Mouse (Mus musculus) leukemia stem cell, adult 10-12 weeks (primary cell): ENCODE measurements around the gene Svs3a. TPM values are rescaled to one million over a fixed set of nuclear protein-coding genes. Genes with fewer than 3 reads are reported as not detected.

Experiments
- polyA plus RNA-seq: library from polyadenylated mRNA; stranded (reverse); fragments of >175 nt; gene quantifications from 2 replicates; pipeline ENCODE4 v1.2.3, GENCODE M21; 2012; ENCODE audit warnings: low replicate concordance

The Svs3a gene
- not detected in 2 replicates for polyA plus RNA-seq

DNA sequence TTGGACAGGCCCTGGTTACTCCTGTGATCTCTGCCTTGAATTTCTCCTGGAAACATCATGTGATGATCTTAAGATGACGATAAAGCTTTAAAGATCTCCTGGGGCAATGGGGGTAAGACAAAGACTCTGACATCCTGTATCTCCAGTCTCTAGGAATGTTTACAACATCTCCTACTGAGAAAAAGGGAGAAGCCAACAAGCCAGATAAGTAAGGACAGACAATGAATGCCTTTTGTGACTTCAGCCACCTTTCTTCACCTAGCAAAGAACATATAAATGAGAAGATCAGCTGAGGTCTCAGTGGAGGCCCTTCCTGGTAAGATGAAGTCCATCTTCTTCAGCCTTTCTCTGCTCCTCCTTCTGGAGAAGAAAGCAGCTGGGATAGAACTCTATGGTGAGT lies at the start of gene Svs3a:
Gene Svs3a (plus strand): TSS at position 301 of the 400 bp plus-strand sequence.

DNA sequence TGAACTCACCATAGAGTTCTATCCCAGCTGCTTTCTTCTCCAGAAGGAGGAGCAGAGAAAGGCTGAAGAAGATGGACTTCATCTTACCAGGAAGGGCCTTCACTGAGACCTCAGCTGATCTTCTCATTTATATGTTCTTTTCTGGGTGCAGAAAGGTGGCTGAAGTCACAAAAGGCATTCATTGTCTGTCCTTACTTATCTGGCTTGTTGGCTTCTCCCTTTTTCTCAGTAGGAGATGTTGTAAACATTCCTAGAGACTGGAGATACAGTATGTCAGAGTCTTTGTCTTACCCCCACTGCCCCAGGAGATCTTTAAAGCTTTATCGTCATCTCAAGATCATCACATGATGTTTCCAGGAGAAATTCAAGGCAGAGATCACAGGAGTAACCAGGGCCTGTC lies 32.5 kb upstream of the Svs3a start, which contains the start of gene Svs3b:
Gene Svs3b (minus strand): TSS at position 101 of the 400 bp plus-strand sequence.

DNA sequence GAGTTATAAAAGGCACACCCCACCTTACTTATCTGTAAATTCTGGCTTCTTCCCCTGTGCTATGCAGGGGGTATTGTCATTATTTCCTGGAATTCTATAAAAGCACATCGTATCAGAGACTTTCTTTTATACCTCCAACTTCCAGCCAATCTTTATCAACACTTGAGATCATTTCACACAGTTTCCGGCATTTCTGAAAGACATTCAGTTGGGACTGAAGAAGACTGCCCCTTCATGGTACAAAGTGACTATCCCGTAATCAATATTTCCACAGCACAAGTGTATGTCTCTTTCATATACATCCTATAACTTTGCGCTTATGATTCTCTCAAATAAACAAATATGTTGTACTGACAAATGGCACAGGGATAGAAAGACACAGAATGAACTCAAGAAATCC lies 10.7 kb upstream of the Svs3a start, which contains the start of gene Svs4:
Gene Svs4 (minus strand): TSS at position 101 of the 400 bp plus-strand sequence.

GRCm38 (mm10) chr2:164316451-164316850 lies 27.4 kb downstream of the Svs3a start, which contains the start of gene Svs6:
Gene Svs6 (plus strand): TSS chr2:164316751.

DNA sequence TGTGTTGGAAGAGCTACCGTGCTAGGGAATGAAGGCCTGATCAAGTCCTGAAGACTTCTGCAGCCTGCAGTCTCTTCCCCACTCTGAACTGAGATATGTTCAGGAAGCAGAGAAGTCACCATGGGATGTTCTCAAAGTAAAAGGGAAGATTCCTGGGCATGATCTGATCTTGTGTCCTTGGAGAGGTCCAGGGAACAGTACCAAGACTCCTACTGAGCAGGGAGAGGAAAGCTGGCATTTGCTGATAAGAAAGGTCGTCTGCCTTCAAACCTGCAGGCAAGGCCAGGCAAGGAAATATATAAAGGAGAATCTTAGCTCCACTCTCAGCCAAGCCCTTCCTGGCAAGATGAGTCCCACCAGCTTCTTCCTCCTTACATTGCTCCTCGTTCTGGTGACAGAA lies 43.4 kb downstream of the Svs3a start, which contains the start of gene Svs5:
Gene Svs5 (plus strand): TSS at position 301 of the 400 bp plus-strand sequence.

Other genes starting within 250 kb of the Svs3a start
- gene Stk4, start 218.9 kb upstream of the Svs3a start, polyA plus RNA-seq: 7.5 and 23.7 TPM in 2 replicates
- gene Tomm34, start 218.1 kb upstream of the Svs3a start, polyA plus RNA-seq: 32.5 and 38.0 TPM in 2 replicates
- 0.08 and 0.16 TPM in 2 replicates for gene Kcns1, start 118.2 kb upstream of the Svs3a start, polyA plus RNA-seq
- gene Wfdc5, start 106.5 kb upstream of the Svs3a start, polyA plus RNA-seq: not detected in 2 replicates
- gene Wfdc12, start 98.7 kb upstream of the Svs3a start, polyA plus RNA-seq: 0.25 TPM in 1 of 2 replicates, not detected in the other
- gene Wfdc15a, start 89.1 kb upstream of the Svs3a start, polyA plus RNA-seq: not detected in 2 replicates
- gene Wfdc15b, start 67.6 kb upstream of the Svs3a start, polyA plus RNA-seq: not detected in 2 replicates
- gene Svs2, start 50.8 kb upstream of the Svs3a start, polyA plus RNA-seq: not detected in 2 replicates
- gene Svs3b, start 32.6 kb upstream of the Svs3a start, polyA plus RNA-seq: not detected in 2 replicates
- gene Svs4, start 10.8 kb upstream of the Svs3a start, polyA plus RNA-seq: not detected in 2 replicates
- gene Svs6, start 27.5 kb downstream of the Svs3a start, polyA plus RNA-seq: not detected in 2 replicates
- gene Svs5, start 43.5 kb downstream of the Svs3a start, polyA plus RNA-seq: not detected in 2 replicates
- 5.2 and 16.4 TPM in 2 replicates for gene Slpi, start 99.8 kb downstream of the Svs3a start, polyA plus RNA-seq
- 0.09 and 0.25 TPM in 2 replicates for gene Rbpjl, start 113.9 kb downstream of the Svs3a start, polyA plus RNA-seq
- 0.07 TPM in 1 of 2 replicates, not detected in the other for gene Matn4, start 115.9 kb downstream of the Svs3a start, polyA plus RNA-seq
- gene Sdc4, start 154.6 kb downstream of the Svs3a start, polyA plus RNA-seq: 1.4 and 10.9 TPM in 2 replicates
- 222 and 239 TPM in 2 replicates for gene Sys1, start 167.7 kb downstream of the Svs3a start, polyA plus RNA-seq
- gene Gm20458, start 171.7 kb downstream of the Svs3a start, polyA plus RNA-seq: 0.17 and 0.94 TPM in 2 replicates
- not detected in 2 replicates for gene Trp53tg5, start 184.5 kb downstream of the Svs3a start, polyA plus RNA-seq
- gene Dbndd2, start 196.8 kb downstream of the Svs3a start, polyA plus RNA-seq: 15.3 and 25.0 TPM in 2 replicates
- 173 and 257 TPM in 2 replicates for gene Pigt, start 208.3 kb downstream of the Svs3a start, polyA plus RNA-seq